Mouse (Mus musculus): ENCODE measurements at regions not wholly inside any gene's neighbourhood (a gene's known extent, or its start where the extent isn't known, plus 50 kb on each side); places are given as distances from the start of the nearest gene placed in this dataset.
A peak's percentile ranks its signal among the peaks of the same experiment; 100 is the strongest.
"Not testable (repeated sequence)": the region's sequence is repeated elsewhere in the genome, so short reads cannot be mapped to it uniquely, and the experiment has no call there.

DNA sequence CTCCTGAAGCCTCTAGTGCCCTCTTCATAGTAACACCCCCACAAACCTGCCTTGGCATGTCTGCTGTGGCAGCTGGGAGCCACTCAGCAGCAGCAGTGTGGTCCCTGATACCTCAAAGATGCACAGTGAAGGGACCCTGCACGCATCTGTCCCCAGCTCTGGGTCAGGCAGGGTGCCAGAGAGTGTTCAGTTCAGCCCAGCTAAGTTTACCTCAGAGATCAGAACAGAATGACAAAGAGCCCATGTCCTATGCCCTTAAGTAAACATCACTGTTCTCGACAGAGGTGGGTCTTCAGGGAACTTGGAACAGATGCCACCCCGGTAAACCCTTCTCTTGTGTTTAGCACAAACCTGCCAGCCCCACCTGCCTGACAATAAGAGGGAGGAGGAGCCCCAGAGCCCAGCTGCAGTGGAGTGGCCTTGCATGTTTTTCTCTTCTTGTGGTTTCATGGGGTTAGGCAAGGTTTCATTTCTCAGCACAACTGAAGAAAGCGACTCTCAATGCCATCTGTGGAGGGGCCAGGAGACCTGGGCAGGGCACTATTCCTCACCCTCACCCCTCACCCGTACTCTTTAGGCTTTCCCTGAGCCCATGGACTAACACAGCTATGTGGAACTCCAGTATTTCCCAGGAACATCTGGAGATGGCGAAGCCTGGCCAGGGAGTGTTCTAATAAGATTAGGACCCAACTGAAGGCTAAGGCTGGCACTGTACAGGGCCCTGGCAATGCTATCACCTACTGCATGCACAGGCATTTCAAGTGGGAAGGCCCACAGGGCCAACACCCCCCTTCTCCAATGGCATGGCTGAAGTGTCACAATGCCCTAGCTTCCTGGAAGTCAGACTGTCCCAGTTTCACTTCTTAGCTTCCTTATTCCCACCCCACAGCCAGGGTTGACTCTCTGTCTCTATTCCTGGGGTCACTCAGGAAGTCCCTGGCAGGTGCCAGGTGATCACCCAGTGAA lies 60.6 kb upstream of the Klf13 start:
- no peak for DNase-seq (ENCODE audit: low spot score in 2 of 2)

DNA sequence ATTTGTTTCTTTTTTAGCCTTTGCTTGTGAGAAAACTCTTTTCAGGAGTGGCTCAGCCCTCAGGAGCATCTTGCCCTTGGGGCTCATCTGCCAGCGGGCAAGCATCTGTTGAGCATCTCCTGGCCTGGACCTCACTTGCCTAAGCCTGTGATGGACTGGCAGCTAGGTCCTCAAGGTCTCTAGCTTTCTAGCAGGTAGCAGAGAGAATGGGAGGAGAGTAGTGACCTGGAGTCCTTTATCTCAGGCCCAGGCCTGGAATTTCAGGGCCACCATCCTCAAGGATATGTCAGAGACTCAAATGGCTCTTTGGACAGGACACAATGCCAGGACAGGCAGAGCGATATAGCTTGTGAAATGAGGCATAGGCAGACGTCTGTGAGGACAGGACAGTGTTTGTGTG lies 59.3 kb upstream of the Klf13 start:
- no peak for DNase-seq (ENCODE audit: low spot score in 2 of 2)

DNA sequence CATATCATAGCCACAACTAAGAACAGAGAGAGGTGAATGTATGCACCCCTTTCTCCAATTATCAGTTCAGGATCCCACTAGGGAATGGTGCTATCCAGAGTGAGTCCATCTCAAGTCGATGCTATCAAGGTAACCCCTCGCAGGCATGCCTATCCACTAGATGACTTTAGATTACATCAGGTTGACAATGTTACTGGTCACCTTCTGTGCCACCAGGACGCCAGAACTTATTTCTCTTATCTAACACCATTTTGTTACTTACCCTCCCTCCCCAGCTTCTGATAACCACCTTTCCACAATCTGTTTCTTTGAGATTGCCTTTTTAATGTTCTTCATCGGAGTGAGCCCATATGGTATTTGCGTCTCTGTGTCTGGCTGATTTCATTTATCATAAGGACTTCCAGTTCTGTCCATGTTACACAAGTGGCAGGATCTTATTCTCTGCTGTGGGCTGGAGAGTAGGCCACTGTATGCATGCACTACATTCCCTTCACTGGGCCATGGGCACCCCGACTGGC lies 57.9 kb upstream of the Klf13 start:
- no peak for DNase-seq (ENCODE audit: low spot score in 2 of 2)

DNA sequence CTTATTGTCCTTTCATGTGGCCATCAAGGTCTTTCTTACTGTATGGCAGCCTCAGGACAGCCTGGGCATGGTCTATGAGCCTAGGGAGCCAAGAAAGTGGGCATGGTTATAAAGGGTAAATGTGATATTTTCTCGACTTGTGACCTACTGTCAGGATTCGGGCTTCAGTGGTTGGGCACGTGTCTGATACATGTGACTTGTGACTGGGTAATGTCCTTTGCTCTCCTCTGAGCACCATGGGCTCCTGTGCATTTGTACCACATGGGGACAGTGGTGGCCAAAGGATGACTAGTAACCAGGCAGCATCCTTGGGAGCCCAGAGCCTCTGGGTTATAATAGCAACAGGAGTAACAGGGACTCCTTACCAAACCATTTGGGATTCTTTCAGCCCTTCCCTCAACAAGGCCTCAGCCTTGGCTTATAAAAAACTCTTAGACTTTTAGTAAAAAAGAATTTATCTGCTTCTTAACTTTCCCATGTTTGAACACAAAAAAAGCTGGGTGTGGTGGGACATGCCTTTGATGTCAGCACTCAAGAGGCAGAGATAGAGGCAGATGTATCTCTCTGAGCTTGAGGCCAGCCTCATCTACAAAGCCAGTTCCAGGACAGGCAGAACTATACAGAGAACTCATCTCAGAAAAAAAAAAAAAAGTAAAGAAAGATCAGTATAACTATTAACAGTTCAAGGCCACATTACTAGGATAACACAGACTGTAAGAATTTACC lies 56.7 kb upstream of the Klf13 start:
- no peak for DNase-seq (ENCODE audit: low spot score in 2 of 2)

DNA sequence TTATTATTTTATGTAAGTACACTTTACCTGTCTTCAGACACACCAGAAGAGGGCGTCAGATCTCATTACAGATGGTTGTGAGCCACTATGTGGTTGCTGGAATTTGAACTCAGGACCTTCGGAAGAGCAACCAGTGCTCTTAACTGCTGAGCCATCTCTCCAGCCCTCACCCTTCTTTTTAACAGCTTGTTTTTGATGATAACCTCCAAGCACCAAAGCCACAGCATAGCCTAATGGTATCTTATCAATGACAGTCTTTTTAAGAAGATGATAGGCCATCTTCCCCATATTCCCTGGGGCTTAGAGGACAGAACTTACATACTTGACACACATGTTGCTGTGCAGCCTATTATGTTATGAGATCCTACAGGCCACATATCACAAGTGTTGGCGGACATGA lies 56.1 kb upstream of the Klf13 start:
- not testable (repeated sequence) for DNase-seq (ENCODE audit: low spot score in 2 of 2)

DNA sequence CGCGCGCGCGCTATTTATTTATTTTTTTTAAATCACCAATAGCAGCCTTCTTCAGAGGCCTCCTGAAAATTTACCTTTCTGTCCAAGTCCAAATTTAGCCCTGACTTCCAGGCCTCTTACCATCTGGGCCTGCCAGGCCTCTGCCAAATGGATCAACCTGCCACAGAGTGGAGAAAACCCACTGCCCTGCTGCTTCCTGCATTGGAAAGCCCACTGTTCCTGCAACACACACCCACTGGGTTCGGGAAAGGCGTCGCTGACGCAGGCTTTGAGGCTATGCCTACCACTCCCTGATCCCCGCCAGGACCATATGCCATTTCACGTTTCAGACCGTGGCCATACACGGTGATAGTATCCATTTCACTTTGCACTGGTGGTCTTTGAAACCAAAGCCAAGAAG lies 53.4 kb upstream of the Klf13 start:
- DNase-seq (ENCODE audit: low spot score in 2 of 2): peak; percentile 40 to 46

DNA sequence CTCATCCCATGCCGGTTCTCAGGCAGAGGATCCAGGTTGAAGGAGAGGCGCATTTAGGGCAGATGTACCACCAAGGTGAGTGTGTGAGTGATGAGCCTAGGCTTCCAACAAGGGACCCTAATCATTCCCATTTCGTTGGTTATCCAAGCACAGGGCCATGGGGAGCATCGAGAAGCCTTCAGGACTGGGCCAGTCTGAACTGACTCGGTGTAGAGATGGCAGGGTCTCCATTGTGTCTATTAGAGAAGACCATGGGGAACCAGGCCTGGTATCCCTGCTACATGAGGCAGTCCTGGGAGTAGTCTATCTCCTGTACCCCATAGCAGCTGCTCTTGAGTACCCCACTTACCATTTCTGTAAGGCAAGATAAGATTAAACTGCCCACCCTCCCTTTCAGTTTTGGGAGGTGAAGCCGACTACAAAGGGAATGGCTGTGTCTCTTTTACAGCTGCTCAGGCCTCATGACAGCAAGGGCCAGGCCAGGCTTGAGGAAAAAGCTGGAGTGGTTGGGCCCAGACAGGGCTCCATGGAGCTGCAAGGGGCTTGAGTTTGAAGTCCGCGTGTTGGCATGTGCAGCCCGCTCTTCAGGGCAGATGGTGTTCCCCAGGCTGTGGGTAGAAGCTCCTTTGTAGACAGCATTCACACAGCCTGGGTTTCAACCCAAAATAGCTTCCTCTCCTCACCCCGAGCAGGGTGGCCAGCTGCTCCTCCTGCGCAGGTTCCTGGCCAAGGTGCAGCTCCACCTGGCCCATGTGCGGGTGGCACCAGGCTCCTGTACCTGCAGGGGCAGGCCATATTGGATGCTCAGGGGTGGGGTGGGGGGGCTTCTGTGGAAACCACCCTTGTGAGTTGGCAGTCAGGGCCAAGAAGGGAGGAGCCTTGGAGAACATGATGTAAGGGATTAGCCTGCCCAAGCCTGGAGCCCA lies 52.6 kb upstream of the Klf13 start:
- DNase-seq (ENCODE audit: low spot score in 2 of 2): peak; percentile 51 to 54

DNA sequence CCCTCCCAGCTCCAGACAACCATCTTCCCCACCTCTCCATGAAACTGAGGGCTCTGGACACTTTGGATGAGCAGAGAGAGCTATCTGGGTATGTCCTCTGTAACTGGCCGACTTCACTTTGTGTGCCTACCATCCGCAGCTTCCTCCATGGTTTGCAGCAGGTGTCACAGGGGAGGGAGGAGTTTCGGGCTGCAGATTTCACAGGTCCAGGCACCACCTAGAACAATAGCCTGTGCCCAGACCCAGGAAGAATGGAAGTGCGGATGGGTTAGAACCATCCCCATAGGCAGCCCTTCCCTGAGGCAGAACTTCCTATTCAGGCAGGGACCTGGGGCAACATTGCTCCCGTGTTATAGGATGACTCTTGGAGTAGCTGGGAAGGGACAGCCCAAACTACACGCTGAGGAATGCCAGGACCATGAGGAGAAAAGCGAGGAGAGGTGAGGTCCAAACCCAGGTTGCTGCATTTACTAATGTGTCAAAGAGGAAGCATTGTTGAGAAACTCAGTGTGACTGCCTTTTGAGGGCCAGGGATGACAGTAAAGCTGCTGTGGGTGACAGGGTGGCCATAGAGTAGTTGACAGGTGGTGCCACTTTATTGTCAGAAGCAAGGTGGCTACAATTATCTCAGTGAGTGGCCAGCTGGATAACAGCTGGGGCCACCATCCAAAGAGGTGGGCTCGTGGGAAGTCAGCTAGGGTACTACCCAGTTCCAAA lies 51.8 kb upstream of the Klf13 start:
- no peak for DNase-seq (ENCODE audit: low spot score in 2 of 2)

DNA sequence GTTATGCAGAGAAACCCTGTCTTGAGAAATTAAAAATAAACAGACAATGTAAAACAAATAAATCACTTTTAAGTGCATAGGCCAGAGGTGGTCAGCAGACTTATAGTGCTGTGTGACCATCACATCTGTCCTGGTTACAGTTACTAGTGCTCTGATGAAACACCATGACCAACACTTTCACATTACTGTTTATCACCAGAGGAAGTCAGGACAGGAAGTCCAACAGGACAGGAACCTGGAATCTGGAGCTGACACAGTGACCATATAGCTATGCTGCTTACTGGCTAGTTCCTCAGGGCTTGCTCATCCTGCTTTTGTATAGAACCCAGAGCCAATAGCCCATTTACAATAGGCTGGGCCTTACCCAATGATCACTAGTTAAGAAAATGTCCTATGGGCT lies 51.0 kb upstream of the Klf13 start:
- no peak for DNase-seq (ENCODE audit: low spot score in 2 of 2)
